24 mouse cellular contexts compared by ENCODE assay signal in genomic region chr4:149578085-149578681, GRCm38 (mm10). TPM values are rescaled to one million over a fixed set of nuclear protein-coding genes. Genes with fewer than 3 reads are reported as not detected.
DNase-seq lines count a peak whose midpoint lies in the region; ATAC-seq and TF ChIP-seq lines count a peak whose summit lies in the region.
"Had no signal": no experiment of that assay in that cellular context is flagged by ENCODE, and none has a peak within 500 bp of the region (broad histone marks: within the 10 kb centered on the region; RNA-seq: fewer than 3 reads in every experiment).

No protein-coding gene starts in this region.

- H3K9me3 ChIP-seq in forebrain, embryonic 12.5 days, result no peaks in the 10 kb centered on the region
- H3K9me3 ChIP-seq in forebrain, embryonic 10.5 days, result no peaks in the 10 kb centered on the region
- H3K9me3 ChIP-seq: G1E; intestine, embryonic 15.5 days; limb, embryonic 12.5 days; liver, embryonic 13.5 days had no signal

- no peak for DNase-seq in forebrain, embryonic 10.5 days (ENCODE audit: extremely low spot score, low spot score)
- no peak for DNase-seq in left cerebral cortex, adult 2 months (ENCODE audit: extremely low spot score in 1 of 2, low spot score in 2 of 2)
- DNase-seq in left cerebral cortex, postnatal 14 days (ENCODE audit: low spot score in 2 of 2), result no peak
- peak; percentile 57 for DNase-seq in retina, postnatal 1 day
- DNase-seq in retina, embryonic 14.5 days (ENCODE audit: low spot score), result no peak
- no peak for DNase-seq in adrenal gland, adult 8-10 months
- DNase-seq: adrenal gland, postnatal 25 days; cerebellum, adult 18-20 months; gastrocnemius, postnatal 25 days; heart, adult 2 months; heart, postnatal 36 days; kidney, adult 9 months; kidney, postnatal 25 days; liver, embryonic 13.5 days; lung, embryonic 14.5 days; right cerebral cortex, postnatal 25 days; thymus, postnatal 36 days had no signal

- H3K4me2 ChIP-seq in forebrain, embryonic 12.5 days, result no peak overlapping the region
- H3K4me2 ChIP-seq: intestine, embryonic 15.5 days; limb, embryonic 12.5 days; liver, embryonic 13.5 days; lung, embryonic 14.5 days had no signal

- TF ChIP-seq CTCF in left cerebral cortex, adult 2 months (IDR thresholded peaks at IDR 0.05), result no peak

- H3K9ac ChIP-seq in forebrain, embryonic 12.5 days, result no peak overlapping the region
- H3K9ac ChIP-seq: intestine, embryonic 15.5 days; limb, embryonic 12.5 days; liver, embryonic 13.5 days had no signal

- peaks cover 17% of the 10 kb centered on the region; the same call in 1 of the 2 replicates for H3K27me3 ChIP-seq in forebrain, embryonic 12.5 days
- peaks cover 59% of the 10 kb centered on the region for H3K27me3 ChIP-seq in forebrain, embryonic 10.5 days (ENCODE audit: poor library complexity, severe bottlenecking)
- H3K27me3 ChIP-seq: intestine, embryonic 15.5 days had no signal

- WGBS in forebrain, embryonic 12.5 days, result 67% methylated on average over 13 of the region's 13 CpGs
- 84% methylated on average over 13 of the region's 13 CpGs for WGBS in forebrain, embryonic 10.5 days

- no peak for ATAC-seq in forebrain, embryonic 12.5 days (ENCODE audit: low FRiP score)
- ATAC-seq: activated CD4-positive, CD25-positive, alpha-beta regulatory T cell, adult 4 months; intestine, embryonic 15.5 days had no signal

- H3K4me3 ChIP-seq in forebrain, embryonic 12.5 days (replicated peaks), result no peak overlapping the region
- H3K4me3 ChIP-seq in forebrain, embryonic 10.5 days, result no peak overlapping the region
- H3K4me3 ChIP-seq in left cerebral cortex, adult 2 months, result no peak overlapping the region
- H3K4me3 ChIP-seq: erythroblast, embryonic 14.5 days; heart, adult 2 months; intestine, embryonic 15.5 days; limb, embryonic 12.5 days; liver, embryonic 13.5 days had no signal

- no peaks in the 10 kb centered on the region for H3K36me3 ChIP-seq in forebrain, embryonic 12.5 days (replicated peaks)
- no peaks in the 10 kb centered on the region for H3K36me3 ChIP-seq in forebrain, embryonic 10.5 days (replicated peaks)
- H3K36me3 ChIP-seq: G1E; intestine, embryonic 15.5 days; limb, embryonic 12.5 days; liver, embryonic 13.5 days had no signal

- intact Hi-C loops in left cerebral cortex, adult 2 months (cut with DNase I), result no loop called here
- intact Hi-C loops in left cerebral cortex, postnatal 14 days (cut with DNase I), result no loop called here

- peak overlapping the region; percentile 25; the same call in 1 of the 2 replicates for H3K27ac ChIP-seq in forebrain, embryonic 12.5 days
- no peak overlapping the region for H3K27ac ChIP-seq in forebrain, embryonic 10.5 days
- 0 out of 2 replicates have a peak overlapping the region, but pooled peaks have one; percentile 28 for H3K27ac ChIP-seq in left cerebral cortex, adult 2 months
- H3K27ac ChIP-seq: heart, adult 2 months; intestine, embryonic 15.5 days; limb, embryonic 12.5 days; liver, embryonic 13.5 days; macrophage had no signal

- peaks cover 35% of the 10 kb centered on the region for H3K4me1 ChIP-seq in forebrain, embryonic 12.5 days
- H3K4me1 ChIP-seq in forebrain, embryonic 10.5 days, result peaks cover 40% of the 10 kb centered on the region
- H3K4me1 ChIP-seq: intestine, embryonic 15.5 days; liver, embryonic 13.5 days had no signal

RNA-seq across cellular contexts. Expression of gene Clstn1, which starts 8.1 kb away (rescaled TPM):
- polyA plus RNA-seq in forebrain, embryonic 12.5 days (2016; fragmentation: Nextera tagmentation; extraction: Ambion mirVana), result 58.1 and 75.4 TPM in 2 replicates
- polyA plus RNA-seq in forebrain, embryonic 10.5 days (2016; fragmentation: Nextera tagmentation; extraction: Ambion mirVana), result 17.8 and 21.4 TPM in 2 replicates
- 1,000 to 10,000 TPM; 1,405 to 1,413 TPM for total RNA-seq in left cerebral cortex, adult 2 months (2021)
- total RNA-seq in left cerebral cortex, postnatal 14 days (2021), result 1,000 to 10,000 TPM; 1,335 to 1,338 TPM
- 100 to 1,000 TPM; 106 to 164 (median 136) TPM for total RNA-seq in adrenal gland, adult 8-10 months (2022)

Comparison
In these comparisons a context has a peak if more than half of its experiments do, and no peak if none do; other contexts are left out.
1. RNA of gene Clstn1, which starts 8.1 kb away (total RNA-seq): 1,405 to 1,413 TPM in left cerebral cortex, adult 2 months and 1,335 to 1,338 TPM in left cerebral cortex, postnatal 14 days; 106 to 164 TPM in adrenal gland, adult 8-10 months; every median in the first group is over 4 times any median in the second.